Mouse (Mus musculus): ENCODE data around the gene Ms4a15.
A peak's percentile ranks its signal among the peaks of the same experiment; 100 is the strongest.

Gene Ms4a15

DNA sequence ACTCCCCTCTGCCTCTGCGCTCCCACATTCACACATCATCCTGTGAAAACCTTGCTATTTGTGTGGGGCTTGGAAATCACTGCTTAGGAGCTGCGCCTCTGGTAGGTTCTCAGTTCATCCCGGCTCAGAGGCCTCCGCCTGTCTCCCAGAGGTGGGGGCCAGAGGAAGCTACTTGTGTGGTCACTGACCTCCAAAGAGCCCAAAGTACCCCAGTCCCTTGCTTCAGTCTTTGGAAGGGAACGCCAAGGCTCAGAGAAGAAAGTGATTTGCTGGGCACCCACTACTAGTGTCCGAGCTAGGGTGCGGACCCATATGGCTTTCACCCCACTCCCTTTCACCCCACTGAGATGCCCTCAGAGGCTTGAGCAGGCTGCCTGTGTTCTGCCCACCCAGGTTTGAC is at the start of gene Ms4a15:
Ms4a15 (minus strand) TSS at position 101 of the 400 bp plus-strand sequence.
- no peak for DNase-seq

DNA sequence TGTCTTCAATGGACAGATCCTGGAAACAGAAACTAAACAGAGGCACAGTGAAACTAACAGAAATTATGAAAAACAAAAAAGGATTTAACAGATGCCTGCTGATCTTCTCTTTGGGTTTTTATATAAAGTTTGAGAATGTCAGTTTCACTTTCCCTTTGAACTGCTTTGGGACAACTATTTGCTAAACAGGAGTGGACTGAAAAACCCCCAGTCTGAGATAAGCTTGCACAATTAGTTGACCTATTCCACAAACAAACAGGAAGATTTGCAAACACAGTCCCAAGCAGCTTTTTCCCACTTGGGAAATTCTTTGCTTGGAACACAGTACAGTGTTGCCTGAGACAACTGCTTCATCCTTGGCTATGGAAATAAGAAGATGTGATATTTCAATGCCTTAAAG is 44.5 kb upstream of the Ms4a15 start:
- DNase-seq, result no peak

DNA sequence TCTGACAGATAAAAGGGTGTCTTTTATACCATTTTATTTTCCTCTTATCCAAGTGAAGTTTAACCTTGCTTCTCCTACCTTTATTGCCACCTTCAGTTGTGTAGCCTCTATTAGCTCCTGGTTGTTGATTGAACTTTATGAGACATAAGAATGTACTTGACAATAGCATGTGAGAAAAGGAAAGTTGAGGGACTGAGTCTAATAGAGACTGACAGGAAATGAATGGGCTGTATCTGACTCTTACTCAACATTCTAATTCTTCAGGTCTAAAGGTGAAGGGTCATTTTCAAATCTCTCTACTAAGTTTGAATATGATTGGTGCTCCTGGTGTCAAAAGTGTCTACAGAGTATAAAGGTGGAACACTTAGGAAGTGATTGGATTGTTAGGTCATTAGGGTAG is 29.3 kb upstream of the Ms4a15 start:
- no peak for DNase-seq

DNA sequence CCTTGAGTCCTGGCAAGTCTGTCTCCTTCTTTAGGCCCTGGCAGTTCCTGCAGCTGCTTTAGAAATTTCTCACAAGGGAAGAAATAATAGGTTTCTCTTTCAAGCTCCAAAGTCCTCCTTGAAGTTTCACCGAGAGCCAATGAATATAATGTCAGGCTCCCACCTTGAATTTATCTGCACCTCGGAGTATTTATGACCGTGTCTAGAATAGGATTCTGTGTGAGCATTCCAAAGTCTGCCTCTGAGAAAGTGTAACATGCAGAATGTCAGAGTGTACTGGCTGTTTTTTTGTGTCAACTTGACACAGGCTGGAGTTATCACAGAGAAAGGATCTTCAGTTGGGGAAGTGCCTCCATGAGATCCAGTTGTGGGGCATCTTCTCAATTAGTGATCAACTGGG is 24.8 kb upstream of the Ms4a15 start, which contains the start of gene Ms4a18:
Ms4a18 (minus strand) TSS at position 141 of the 400 bp plus-strand sequence.
- DNase-seq, result no peak

DNA sequence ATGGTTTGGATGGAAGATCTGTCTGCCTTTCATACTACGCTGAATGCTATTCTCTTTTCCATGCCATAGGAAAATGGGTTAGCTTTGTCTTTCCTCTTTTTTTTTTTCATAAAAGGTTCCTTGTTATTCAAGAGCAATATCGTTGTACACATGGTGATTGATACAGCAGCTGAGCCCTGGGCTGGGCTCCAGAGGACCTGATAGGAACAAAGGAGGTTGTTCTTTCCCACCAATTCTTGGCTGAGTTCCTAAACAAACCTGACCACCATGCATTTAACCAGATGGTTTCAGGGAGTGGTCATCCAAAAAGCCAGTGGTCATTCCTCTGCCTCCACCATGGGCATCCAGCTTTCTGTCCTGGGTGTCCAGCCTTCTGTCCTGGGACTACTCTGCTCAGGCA is 24.2 kb upstream of the Ms4a15 start:
- DNase-seq, result peak; percentile 97

DNA sequence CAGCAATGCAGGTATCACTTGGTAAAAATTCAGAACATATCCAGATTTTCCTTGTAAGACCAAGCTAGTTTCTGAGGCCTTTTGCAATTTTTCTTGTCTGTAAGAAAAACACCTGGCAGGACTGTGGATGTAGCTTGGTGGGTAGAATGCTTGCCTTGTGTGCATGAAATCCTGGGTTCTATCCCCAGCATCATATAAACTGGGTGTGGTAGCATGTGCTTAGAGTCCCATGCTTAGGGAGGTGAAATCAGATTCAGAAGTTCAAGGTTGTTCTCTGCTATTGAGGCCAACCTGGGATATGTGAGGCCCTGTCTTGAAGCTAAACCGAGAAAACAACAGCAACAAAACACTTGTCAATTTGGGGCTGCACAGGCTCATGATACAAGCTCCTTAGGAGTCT is 22.9 kb upstream of the Ms4a15 start:
- no peak for DNase-seq

DNA sequence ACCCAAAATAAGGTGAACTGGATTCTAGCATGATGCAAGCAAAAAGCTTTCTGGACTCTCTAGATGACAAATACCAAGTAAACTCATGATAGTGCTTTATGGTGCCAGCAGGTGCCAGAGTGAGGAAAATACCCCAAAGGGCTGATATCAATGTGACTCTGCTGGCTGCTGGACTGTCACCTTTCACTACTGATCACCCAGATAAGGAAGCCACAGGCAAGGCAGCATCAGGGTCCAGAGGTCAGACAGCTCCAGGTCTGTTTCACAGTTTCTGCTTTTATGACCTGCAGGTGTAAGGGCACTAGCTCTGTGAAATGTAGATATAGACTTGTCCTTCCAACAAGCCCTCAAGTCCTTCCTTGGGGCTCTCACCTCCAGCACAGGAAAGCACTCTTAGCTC is 22.4 kb upstream of the Ms4a15 start:
- no peak for DNase-seq

DNA sequence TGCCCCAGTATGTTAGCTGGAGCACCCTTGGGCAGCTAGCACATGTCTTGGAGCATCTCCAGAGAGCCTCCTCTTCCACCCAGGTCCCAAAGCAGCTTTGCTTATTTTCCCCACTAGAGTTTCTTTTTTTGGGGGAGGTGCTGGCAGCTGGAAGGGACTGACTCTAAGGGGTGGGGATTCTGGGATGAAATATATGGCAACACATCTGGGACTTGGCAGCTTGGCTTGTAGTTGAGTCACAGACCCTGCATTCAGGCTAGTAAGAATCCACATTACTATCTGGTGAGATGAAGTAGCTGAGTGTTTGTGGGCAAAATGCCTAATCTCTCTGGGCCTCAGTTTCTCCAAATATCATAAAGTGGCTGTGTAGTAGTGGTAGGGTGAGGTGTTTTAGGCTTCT is 1.1 kb downstream of the Ms4a15 start:
- no peak for DNase-seq

DNA sequence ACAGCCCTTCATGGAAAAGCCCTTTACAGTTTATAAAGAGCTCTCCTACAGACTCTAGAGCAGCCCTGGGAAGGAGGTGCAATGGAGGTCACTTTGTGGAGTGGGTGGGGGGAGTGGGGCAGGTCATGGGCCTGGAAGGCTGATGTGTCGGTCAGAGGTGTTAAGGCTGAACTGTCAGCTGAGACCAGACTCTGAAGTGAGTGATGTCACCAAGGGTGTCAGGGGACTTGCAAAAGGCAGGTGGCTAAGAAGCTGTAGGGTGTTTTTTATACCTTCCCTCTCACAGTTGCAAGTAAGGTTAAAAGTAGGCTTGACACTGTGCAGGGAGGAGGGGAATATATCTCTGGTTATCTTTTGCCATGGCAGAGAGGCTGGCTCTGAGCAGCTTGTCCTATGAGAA is 2.3 kb downstream of the Ms4a15 start:
- no peak for DNase-seq

DNA sequence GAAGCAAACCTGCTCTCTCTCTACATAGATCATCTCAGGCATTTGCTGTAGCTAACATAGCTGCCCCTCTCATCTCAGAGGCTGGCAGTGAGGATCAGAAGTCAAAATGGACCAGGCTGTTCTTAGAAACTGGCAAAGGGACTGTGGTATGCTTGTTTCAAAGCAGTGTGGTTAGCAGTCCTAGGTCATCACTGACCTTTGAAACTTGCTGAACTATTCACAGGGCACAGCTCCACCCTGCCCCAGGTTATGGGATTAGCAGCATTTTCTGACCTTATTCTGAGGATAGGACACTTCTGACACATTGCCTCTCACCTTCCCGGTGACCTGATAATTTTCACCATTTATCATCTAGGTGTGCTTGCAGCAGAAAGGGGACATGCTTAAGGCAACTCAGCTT is 4.5 kb downstream of the Ms4a15 start:
- no peak for DNase-seq

DNA sequence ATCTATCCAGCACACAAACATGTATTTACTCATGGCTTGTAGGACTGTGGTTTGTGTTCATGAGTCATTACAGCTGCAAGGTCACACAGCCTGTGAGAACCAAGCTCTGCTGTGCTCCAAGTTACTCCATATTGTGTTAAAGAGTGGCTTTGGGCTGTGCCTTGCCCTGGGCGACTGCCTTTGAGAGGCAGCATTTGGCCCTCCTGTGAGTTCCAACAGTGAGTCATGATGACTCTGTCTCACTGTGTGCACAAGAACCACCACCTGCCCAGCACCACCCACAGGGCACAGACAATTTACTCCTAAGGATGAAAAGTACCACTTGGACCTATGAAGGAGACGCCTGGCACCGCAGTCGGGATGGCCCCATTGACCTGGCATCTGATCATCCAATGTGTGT is 7.2 kb downstream of the Ms4a15 start:
- DNase-seq, result no peak

DNA sequence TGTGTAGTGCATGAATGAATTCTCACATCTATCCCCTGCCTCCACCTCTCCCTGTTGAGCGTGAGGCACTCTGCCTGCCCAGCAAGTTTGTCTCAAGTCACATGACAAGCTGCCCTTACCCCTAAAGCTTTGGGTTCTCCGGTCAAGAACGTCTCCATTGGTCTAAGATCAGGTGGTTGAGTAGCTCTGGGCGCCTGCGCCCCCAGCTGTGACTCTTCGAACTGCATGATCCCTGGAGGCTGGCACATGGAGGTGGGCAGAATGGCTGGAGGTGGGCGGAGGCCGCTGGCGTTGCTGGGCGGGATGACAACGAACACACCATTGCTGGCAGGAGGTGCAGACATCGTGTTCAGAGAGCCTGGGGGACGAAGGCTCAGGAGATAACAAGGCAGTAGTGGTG is 8.5 kb downstream of the Ms4a15 start:
- DNase-seq, result no peak

DNA sequence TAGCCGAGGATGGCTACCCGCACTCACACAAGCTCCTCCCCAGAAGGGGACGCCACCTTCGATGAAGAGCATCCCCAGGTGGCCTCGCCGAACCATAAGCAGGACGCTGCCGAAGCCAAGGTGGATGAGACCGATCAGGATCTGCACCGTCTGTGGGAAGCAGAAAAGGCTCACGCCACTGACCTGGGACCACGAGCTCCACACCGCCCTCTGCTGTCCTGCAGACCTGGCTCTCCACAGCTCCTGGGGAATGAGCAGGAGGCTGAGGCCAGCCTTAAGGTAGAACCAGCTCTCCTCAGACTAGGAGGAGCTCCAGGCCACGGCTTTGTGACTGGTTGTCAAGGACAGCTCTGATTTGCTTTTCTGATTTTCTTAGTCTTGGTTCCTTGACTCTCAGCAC is 9.9 kb downstream of the Ms4a15 start:
- no peak for DNase-seq

DNA sequence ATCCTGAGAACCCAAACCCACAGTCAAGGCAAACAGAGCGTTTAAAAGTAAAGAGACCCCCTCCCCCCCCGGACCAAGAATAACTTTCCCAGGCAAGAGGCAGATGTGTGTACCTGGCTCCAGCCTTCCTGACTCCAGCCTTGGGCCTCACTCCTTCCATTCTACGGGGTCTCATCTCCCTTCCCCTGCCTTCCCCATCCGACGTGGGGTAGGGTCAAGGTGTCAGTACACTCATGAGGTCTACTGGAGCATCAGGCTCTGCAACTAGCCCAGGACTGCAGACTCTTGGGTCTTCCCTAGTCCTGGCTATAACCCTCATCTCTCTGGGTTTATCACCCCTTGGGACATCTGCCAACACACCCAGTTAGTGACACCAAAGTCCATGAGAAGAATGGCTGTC is 12.8 kb downstream of the Ms4a15 start:
- peak; percentile 91 for DNase-seq

DNA sequence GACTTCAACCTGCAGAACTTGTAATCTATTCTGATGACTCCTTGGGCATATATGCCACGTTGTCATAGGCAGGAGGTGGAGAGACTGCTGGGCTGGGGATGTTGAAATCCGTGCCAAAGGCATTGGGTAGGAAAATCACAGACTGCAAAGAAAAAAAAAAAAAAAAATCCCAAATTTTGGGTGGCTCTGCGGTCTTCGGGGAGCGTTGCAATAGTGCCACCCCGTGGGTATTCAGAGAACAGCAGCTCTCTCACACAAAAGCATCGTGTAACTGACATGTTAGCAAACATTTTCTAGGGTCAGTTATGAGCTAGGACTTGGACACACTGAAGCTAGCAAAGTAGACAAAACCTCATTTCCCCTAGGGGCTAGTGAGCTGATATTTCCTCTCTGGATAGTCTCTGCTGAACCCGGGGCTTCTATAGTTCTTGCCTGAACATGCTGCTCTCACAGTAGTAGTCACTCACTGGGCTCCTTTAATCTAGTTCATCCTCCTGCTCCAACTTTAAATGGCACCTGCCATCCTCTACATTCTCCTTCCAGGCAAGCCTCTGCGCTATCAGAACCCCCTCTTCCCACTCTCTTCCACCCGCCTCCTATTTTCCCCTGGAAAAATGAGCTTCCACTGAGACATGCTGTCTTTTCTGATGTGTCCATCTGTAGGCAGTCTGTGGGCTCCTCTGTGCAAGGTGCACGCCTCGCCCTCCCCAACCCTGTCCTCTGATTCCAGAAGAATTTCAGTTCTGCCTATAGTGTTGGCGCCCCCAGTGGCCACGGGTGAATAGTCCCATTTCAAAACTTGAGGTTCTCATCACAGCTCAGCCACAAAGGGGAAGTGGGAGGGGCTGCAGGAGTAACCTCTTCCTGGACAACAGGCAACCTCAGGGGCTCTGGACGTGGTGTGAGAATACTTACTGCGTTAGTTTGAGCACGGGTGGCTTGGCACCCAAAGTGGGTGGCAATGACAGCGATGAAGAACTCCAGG is 13.6 kb downstream of the Ms4a15 start:
- peak; percentile 98 for DNase-seq

DNA sequence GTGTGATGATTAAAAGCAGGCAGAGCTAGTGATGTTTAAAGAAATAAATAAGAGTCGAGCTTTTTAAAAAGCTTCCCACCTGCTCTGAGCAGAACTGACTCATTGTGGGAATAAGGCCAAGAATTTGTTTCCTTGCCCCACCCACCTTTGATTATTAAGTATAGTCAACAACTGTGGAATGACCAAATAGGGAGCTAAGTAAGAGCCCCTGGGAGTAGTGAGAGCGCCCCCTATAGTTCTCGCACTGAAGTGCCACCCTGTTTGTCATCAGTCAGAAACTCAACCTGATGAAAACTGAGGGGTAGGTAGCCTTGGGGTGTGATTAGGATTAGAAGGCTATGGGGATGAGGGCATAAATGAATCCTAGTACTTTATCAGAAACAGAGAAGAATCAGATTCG is 16.7 kb downstream of the Ms4a15 start:
- peak; percentile 95 for DNase-seq

DNA sequence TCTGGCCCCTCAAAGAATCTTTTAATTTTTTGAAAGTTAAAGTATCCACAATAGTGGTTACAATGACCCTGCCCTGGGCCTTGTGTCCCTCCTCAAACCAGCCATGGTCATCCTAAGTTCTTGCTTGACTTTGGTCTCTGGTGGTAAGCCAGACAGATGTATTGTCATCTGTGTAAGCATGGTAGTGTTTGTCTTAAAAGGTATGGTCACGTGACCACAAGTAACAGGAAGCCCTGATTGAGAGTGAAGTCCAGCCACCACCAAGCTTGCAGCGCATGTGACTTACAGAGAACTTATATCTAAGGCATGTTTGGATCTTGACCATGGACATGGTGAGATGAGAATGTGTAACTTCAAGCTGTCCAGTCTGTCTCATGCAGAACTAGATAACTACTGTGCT is 17.9 kb downstream of the Ms4a15 start:
- no peak for DNase-seq

DNA sequence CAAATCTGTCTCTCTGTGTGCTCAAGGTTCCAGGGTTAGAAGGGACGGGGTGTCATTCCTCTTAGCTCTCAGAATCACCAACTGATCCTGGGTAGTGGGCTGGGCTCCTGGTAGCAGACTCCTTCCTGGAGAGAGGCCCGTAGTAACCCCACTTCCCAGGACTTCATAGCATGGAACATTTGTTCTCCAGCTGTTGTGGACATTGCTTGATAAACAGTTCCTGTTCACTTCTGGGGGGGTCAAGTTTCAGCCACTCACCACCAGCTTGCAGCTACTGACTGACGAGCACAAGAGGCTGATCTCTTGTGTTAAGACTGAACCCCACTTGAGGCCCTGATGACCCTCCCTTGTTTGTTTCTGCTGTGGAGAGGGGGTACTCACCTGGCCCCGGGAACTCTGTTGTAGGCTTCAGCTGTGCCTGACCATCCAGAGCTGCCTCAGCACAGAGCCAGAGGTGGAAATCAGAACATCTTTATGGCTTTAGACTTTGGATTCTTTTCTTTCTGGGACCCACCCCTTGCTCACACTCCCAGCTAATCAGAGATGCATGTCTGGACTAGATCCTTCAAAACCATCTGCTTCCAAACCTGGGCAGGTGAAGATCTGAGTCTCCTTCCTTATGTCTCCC is 18.7 kb downstream of the Ms4a15 start, which contains the start of gene Ms4a10:
Ms4a10 (minus strand) TSS at position 433 of the 628 bp plus-strand sequence.
- DNase-seq, result peak; percentile 94

DNA sequence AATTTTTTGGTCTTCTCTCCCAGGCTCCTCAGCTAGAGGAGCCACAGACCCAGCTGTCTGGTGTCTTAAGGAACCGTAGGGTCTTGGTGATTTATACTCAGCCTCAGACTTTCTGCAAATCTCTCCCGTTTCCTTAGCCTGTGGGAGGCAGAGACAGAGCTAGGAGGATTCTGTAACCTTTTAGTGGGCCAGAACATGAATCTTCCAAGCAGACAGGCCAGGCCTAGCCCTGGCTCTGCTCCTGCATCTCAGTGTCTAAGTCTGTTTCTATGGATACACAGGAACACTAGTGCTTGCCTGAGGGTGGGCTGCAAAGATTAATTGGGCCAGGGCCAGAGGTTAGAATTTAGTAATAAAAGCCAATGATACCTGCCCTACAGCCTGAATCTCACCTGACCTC is 19.9 kb downstream of the Ms4a15 start:
- DNase-seq, result no peak

DNA sequence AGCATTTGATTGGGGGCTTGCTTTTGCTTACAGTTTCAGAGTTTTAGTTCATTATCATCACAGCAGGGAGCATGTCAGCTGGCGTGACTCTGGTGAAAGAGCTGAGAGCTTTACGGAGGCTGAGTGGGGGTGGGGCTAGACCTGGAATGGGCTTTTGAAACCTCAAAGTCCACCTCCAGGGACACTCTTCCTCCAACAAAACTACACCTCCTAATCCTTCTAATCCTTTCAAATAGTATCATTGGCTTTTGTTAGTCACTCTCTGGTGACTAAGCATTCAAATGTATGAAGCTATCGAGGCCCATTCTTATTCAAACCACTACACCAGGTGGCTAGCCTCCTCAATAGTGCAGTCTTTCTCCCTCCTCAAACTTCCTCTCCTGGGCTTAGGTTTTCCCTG is 20.4 kb downstream of the Ms4a15 start:
- DNase-seq, result no peak

DNA sequence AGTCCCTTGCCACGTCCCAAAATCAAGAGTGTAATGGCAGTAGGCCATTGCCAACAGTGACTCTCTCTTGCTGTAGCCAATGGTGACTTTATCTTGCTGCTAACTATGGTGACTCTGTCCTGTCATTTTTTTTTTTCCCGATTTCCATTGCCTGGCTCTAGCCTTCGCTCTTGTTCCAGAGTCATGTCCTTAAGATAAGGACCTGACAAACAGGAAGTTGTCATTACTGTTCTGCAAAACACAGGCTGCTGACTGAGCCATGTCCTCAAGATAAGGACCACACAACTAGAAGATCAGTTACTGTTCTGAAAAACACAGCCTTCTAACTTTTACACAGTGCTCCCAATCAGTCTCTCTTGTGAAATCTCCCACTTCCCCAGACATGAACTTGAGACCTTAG is 22.6 kb downstream of the Ms4a15 start:
- peak; percentile 93 for DNase-seq

DNA sequence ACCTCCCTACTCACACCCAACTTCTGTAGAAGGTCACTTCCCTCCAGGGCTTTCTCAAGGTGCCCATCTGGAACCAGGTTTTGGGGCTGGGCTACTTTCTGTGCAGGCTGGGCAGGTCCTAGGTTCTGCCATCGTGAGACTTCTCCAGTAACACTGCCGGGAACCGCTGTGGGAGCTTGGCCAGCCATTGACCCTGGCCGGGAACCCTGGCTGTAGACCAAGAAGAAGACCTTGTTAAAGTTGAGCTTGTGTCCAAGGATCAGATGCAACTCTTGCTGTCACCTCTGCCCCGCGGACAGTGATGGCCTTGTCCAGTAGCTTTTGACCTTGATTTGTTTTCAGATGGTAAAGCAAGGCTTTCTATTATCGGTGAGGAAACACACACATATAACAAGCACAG is 24.5 kb downstream of the Ms4a15 start:
- no peak for DNase-seq

DNA sequence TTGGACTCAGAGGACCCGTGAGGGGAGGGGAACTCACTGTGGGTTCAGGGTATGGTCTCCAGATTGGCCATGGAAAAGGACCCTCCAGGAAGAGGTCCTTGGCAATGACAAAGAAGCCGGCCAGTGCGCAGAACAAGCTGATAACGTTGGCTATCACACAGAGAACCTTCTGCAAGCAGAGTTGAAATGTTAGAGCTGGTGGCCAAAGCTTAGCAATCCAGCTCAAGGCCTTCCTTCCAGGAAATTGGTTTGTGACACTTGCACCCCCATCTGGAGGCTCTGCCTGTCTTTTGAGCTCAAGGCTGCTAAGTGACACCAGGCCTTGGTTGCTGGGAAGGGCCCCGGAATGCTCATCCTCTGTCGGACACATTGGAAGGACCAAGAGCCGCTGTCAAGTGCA is 27.3 kb downstream of the Ms4a15 start:
- peak; percentile 92 for DNase-seq

DNA sequence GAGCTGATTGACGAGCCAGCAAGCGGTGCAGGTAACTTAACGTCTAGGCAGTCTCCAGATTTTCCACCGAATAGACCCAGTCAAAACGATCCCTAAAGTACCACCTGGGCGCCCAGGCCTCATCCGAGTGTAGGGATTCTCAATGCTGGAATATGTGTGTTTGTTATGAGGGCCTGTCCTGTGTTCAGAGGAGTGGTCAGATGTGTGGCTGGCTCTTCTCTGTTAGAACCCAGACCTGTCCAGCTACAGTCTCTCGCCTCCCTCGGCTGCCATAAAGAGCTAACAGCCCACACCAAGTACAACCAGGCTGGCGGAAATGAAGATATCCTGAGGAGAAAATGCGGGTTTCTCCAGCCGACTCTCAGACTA is 33.1 kb downstream of the Ms4a15 start:
- no peak for DNase-seq
